Mouse (Mus musculus) kidney, adult 9 months (tissue): ENCODE measurements around the gene R3hdm2.

Source experiments
- DNase-seq: peaks from one replicate; pipeline ENCODE4 v3.0.0; 2022

The R3hdm2 gene

GRCm38 (mm10) chr10:127499516-127499915 lies 119.4 kb downstream of the R3hdm2 start:
- no peak for DNase-seq

- DNase-seq, result no peak
Observed at GRCm38 (mm10) chr10:127500042-127500441, 119.9 kb downstream of the R3hdm2 start.

GRCm38 (mm10) chr10:127500894-127501893 lies 121.1 kb downstream of the R3hdm2 start, which contains the start of gene Stac3:
Stac3 (plus strand) TSS chr10:127501686.
- no peak for DNase-seq

GRCm38 (mm10) chr10:127508239-127508638 lies 128.1 kb downstream of the R3hdm2 start:
- peak; percentile 77 for DNase-seq

GRCm38 (mm10) chr10:127509051-127509836 lies 129.1 kb downstream of the R3hdm2 start:
- DNase-seq, result peak; percentile 90

- DNase-seq, result no peak
Observed at GRCm38 (mm10) chr10:127509837-127510701, 129.9 kb downstream of the R3hdm2 start.

GRCm38 (mm10) chr10:127510895-127511617 lies 130.9 kb downstream of the R3hdm2 start:
- DNase-seq, result no peak

- DNase-seq, result no peak
Observed at GRCm38 (mm10) chr10:127511634-127512306, 131.6 kb downstream of the R3hdm2 start.

GRCm38 (mm10) chr10:127512307-127512666 lies 132.2 kb downstream of the R3hdm2 start:
- DNase-seq, result no peak

GRCm38 (mm10) chr10:127512813-127513212 lies 132.7 kb downstream of the R3hdm2 start:
- peak; percentile 97 for DNase-seq

- DNase-seq, result no peak
Observed at GRCm38 (mm10) chr10:127513501-127514091, 133.5 kb downstream of the R3hdm2 start.

- no peak for DNase-seq
Observed at GRCm38 (mm10) chr10:127514111-127514698, 134.1 kb downstream of the R3hdm2 start.

- DNase-seq, result no peak
Observed at GRCm38 (mm10) chr10:127514764-127515163, 134.6 kb downstream of the R3hdm2 start, which contains the start of gene Ndufa4l2. Ndufa4l2 (plus strand) TSS chr10:127514967.

GRCm38 (mm10) chr10:127515271-127515982 lies 135.3 kb downstream of the R3hdm2 start:
- DNase-seq, result no peak

- DNase-seq, result peak; percentile 47
Observed at GRCm38 (mm10) chr10:127515983-127516459, 135.9 kb downstream of the R3hdm2 start.

- no peak for DNase-seq
Observed at GRCm38 (mm10) chr10:127516576-127517260, 136.6 kb downstream of the R3hdm2 start.

GRCm38 (mm10) chr10:127517941-127518340 lies 137.8 kb downstream of the R3hdm2 start:
- DNase-seq, result no peak

- DNase-seq, result no peak
Observed at GRCm38 (mm10) chr10:127519041-127519701, 139.0 kb downstream of the R3hdm2 start.
